Mouse (Mus musculus) lung, adult 2 months (tissue): ENCODE data around the gene Lancl3. TPM values are rescaled to one million over a fixed set of nuclear protein-coding genes. Genes with fewer than 3 reads are reported as not detected.

Experiments
- DNase-seq: peaks from one replicate; pipeline ENCODE4 v3.0.0; 2022
- H3K4me1 ChIP-seq: fragments of 200-500 bp; 2 replicates; pipeline ENCODE4 v1.6.1; 2011; ENCODE audit warnings: low read length; ENCODE audit not compliant: control insufficient read depth, insufficient read depth
- H3K4me3 ChIP-seq: fragments of 200-500 bp; replicated peaks from 2 replicates; pipeline ENCODE3; 2011; ENCODE audit warnings: low read depth, mild to moderate bottlenecking, control low read depth, low read length; ENCODE audit errors: extremely low read depth
- CTCF ChIP-seq: fragments of 200-500 bp; IDR thresholded peaks from 2 replicates; pipeline ENCODE4 v1.5.1; 2011; ENCODE audit warnings: mild to moderate bottlenecking, low read length, control low read depth; ENCODE audit not compliant: insufficient read depth
- POLR2A ChIP-seq: fragments of 200-500 bp; IDR thresholded peaks from 2 replicates; pipeline ENCODE4 v1.6.1; 2011; ENCODE audit warnings: low read depth, mild to moderate bottlenecking, control low read depth, low read length, borderline replicate concordance; ENCODE audit errors: extremely low read depth
- WGBS: fragments of 180-500 bp; shearing (Covaris S2); methylation state at CpG from one replicate; pipeline ENCODE4 v1.1.7; 2018; 5-methylcytosine and 5-hydroxymethylcytosine counted together
- polyA plus RNA-seq: library from polyadenylated mRNA; depleted of rRNA; stranded (reverse); fragments of >200 nt; gene quantifications from 2 replicates; pipeline ENCODE4 v1.2.3, GENCODE M21; 2012

The Lancl3 gene
- polyA plus RNA-seq, 1 experiment: 0.28 TPM

- peak; percentile 17 for DNase-seq
- H3K4me3 ChIP-seq: no peak overlapping the region
- WGBS: 40% methylated on average over 6 of the region's 6 CpGs
- H3K4me1 ChIP-seq: no peaks in the 10 kb centered on the region
- TF ChIP-seq POLR2A (no peak), CTCF (0 out of 2 replicates have a peak, but pooled peaks have one; percentile 14)
Observed at GRCm38 (mm10) chrX:9221206-9221605, 21.5 kb downstream of the Lancl3 start.

- H3K4me3 ChIP-seq: no peak overlapping the region
- no peak for DNase-seq
- H3K4me1 ChIP-seq: no peaks in the 10 kb centered on the region
- no peak for TF ChIP-seq POLR2A
- TF ChIP-seq CTCF: no peak
- 78% methylated on average over 4 of the region's 4 CpGs for WGBS
Observed at GRCm38 (mm10) chrX:9221736-9222135, 22.0 kb downstream of the Lancl3 start.

- H3K4me3 ChIP-seq: no peak overlapping the region
- 74% methylated on average over 3 of the region's 3 CpGs for WGBS
- no peak for DNase-seq
- TF ChIP-seq POLR2A: no peak
- no peak for TF ChIP-seq CTCF
- H3K4me1 ChIP-seq: no peaks in the 10 kb centered on the region
Observed at GRCm38 (mm10) chrX:9222412-9223221, 22.9 kb downstream of the Lancl3 start.

GRCm38 (mm10) chrX:9227105-9227504, 27.4 kb downstream of the Lancl3 start:
- TF ChIP-seq POLR2A (no peak), CTCF (no peak)
- 56% methylated on average over 2 of the region's 2 CpGs for WGBS
- no peak overlapping the region for H3K4me3 ChIP-seq
- DNase-seq: no peak
- no peaks in the 10 kb centered on the region for H3K4me1 ChIP-seq

- WGBS: 67% methylated on average over 5 of the region's 5 CpGs
Observed at GRCm38 (mm10) chrX:9240737-9241591, 41.3 kb downstream of the Lancl3 start.

GRCm38 (mm10) chrX:9243381-9243864, 43.7 kb downstream of the Lancl3 start:
- WGBS: 47% methylated on average over 8 of the region's 8 CpGs
- DNase-seq: no peak
- TF ChIP-seq CTCF (no peak), POLR2A (no peak)

More at GRCm38 (mm10) chrX:9240737-9241591, 41.3 kb downstream of the Lancl3 start:
- DNase-seq: no peak
- Histone ChIP-seq H3K4me3 (no peak overlapping the region), H3K4me1 (no peaks in the 10 kb centered on the region)
- TF ChIP-seq CTCF (no peak), POLR2A (no peak)

GRCm38 (mm10) chrX:9244603-9245336, 45.1 kb downstream of the Lancl3 start:
- H3K4me1 ChIP-seq: no peaks in the 10 kb centered on the region
- TF ChIP-seq CTCF: no peak
- DNase-seq: no peak
- no peak overlapping the region for H3K4me3 ChIP-seq
- 48% methylated on average over 12 of the region's 12 CpGs for WGBS

More at GRCm38 (mm10) chrX:9243381-9243864, 43.7 kb downstream of the Lancl3 start:
- Histone ChIP-seq H3K4me1 (no peaks in the 10 kb centered on the region), H3K4me3 (no peak overlapping the region)

- no peaks in the 10 kb centered on the region for H3K4me1 ChIP-seq
- 56% methylated on average over 5 of the region's 5 CpGs for WGBS
- no peak for DNase-seq
- no peak overlapping the region for H3K4me3 ChIP-seq
- TF ChIP-seq CTCF (no peak), POLR2A (no peak)
Observed at GRCm38 (mm10) chrX:9248911-9249310, 49.2 kb downstream of the Lancl3 start.

- TF ChIP-seq CTCF: no peak
- no peak for TF ChIP-seq POLR2A
- Histone ChIP-seq H3K4me3 (no peak overlapping the region), H3K4me1 (no peaks in the 10 kb centered on the region)
- no peak for DNase-seq
- WGBS: 68% methylated on average over 10 of the region's 10 CpGs
Observed at GRCm38 (mm10) chrX:9253990-9254389, 54.3 kb downstream of the Lancl3 start.
